Mouse (Mus musculus) E14TG2a.4 (cell line): ENCODE measurements around the gene Ino80e.

Source experiments
- CTCF ChIP-seq: conservative IDR thresholded peaks from 2 replicates; pipeline ENCODE4 v1.5.1; 2014; ENCODE audit warnings: low read length
- POU5F1 ChIP-seq: IDR thresholded peaks from 2 replicates; pipeline ENCODE4 v1.6.1; 2014; ENCODE audit warnings: low read length, borderline replicate concordance

DNA sequence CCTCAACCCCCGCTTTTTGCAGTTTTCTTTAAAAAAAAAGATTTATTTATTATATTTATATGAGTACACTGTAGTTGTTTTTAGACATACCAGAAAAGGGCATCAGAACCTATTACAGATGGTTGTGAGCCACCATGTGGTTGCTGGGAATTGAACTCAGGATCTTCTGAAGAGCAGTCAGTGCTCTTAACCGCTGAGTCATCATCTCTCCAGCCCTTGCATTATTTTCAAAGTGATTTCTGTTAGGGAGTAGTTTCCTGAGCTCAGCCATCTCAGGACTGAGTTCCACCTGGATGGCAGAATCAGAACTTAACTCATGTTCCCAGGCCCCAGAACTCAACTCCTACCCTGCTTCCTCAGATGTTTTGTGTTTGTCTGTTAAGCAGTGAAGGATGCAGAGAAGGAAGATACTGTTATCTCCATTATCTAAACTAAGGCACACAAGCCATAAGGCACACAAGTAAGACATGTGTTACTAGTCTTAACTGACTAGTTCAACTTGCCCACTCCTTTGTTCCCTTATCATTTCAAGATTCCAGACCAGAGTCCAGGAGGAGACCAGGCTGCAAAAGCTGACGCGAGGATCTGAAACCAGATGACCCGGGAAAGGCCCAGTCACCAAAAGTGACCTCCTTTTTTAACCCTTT, 52.3 kb downstream of the Ino80e start:
- TF ChIP-seq CTCF (no peak), POU5F1 (no peak)
